Mouse (Mus musculus) lung, postnatal 0 days (tissue): ENCODE results near the gene Tceal7.

ENCODE experiments used
- CTCF ChIP-seq: IDR thresholded peaks from 2 replicates; pipeline ENCODE4 v1.5.1; 2016; ENCODE audit warnings: antibody characterized with exemption, mild to moderate bottlenecking
- EP300 ChIP-seq: IDR thresholded peaks from 2 replicates; pipeline ENCODE4 v1.6.1; 2016; ENCODE audit warnings: antibody characterized with exemption, mild to moderate bottlenecking, control low read depth

GRCm38 (mm10) chrX:136252023-136252729, 37.6 kb downstream of the Tceal7 start:
- TF ChIP-seq CTCF (no peak), EP300 (no peak)
